25 mouse cellular contexts compared by ENCODE assay signal in genomic region chrX:18239572-18239971, GRCm38 (mm10).
DNase-seq lines count a peak whose midpoint lies in the region; ATAC-seq and TF ChIP-seq lines count a peak whose summit lies in the region.
"Had no signal": no experiment of that assay in that cellular context is flagged by ENCODE, and none has a peak within 500 bp of the region (broad histone marks: within the 10 kb centered on the region; RNA-seq: fewer than 3 reads in every experiment).

No protein-coding gene starts in this region.

- ATAC-seq in common myeloid progenitor, adult 5-6 weeks (replicated peaks; ENCODE audit: low read depth, poor library complexity, severe bottlenecking), result peak; percentile 47; the same call in 1 of the 2 replicates
- peak; percentile 58 for ATAC-seq in megakaryocyte progenitor cell, adult 5-6 weeks (replicated peaks; ENCODE audit: poor library complexity)
- no peak for ATAC-seq in midbrain, embryonic 16.5 days
- ATAC-seq: forebrain, embryonic 15.5 days had no signal

- TF ChIP-seq EP300 in CH12.LX (IDR thresholded peaks at IDR 0.05; ENCODE audit: low read length), result no peak

- dilution Hi-C loops in CH12.LX (cut with MboI; ENCODE audit: extremely low pct_ligation_motif_present, extremely low pct_unique_long_range_greater_than_20kb, low sequenced_read_pairs), result no loop called here

- H3K36me3 ChIP-seq in CH12.LX (replicated peaks in 1 of 2; ENCODE audit: control insufficient read depth in 1 of 2, insufficient read depth in 1 of 2, low read length in 1 of 2), result peaks cover 4 to 5% of the 10 kb centered on the region in 2 experiments
- peaks cover 6% of the 10 kb centered on the region; the same call in 1 of the 2 replicates for H3K36me3 ChIP-seq in midbrain, embryonic 16.5 days (ENCODE audit: control insufficient read depth, insufficient read depth, low read length)

- H3K4me1 ChIP-seq in CH12.LX (ENCODE audit: control insufficient read depth in 1 of 2, insufficient read depth in 2 of 2), result no peaks in the 10 kb centered on the region
- no peaks in the 10 kb centered on the region for H3K4me1 ChIP-seq in midbrain, embryonic 16.5 days (ENCODE audit: control insufficient read depth, insufficient read depth, low read length)
- H3K4me1 ChIP-seq: embryonic facial prominence, embryonic 10.5 days; embryonic facial prominence, embryonic 13.5 days; forebrain, embryonic 12.5 days; forebrain, embryonic 15.5 days; hindbrain, embryonic 12.5 days; hindbrain, embryonic 15.5 days had no signal

- TF ChIP-seq CTCF in CH12.LX (conservative IDR thresholded peaks at IDR 0.05 in 1 of 2, IDR thresholded peaks at IDR 0.05 in 1 of 2; ENCODE audit: low read depth in 2 of 2, low read length in 2 of 2), result no peak

- no peak overlapping the region for H3K9ac ChIP-seq in CH12.LX (ENCODE audit: insufficient read depth, low read depth)
- no peak overlapping the region for H3K9ac ChIP-seq in midbrain, embryonic 16.5 days (ENCODE audit: low read depth, low read length)
- H3K9ac ChIP-seq: embryonic facial prominence, embryonic 13.5 days; forebrain, embryonic 12.5 days; forebrain, embryonic 15.5 days; hindbrain, embryonic 12.5 days; hindbrain, embryonic 15.5 days had no signal

- H3K27me3 ChIP-seq in CH12.LX (replicated peaks), result no peaks in the 10 kb centered on the region
- no peaks in the 10 kb centered on the region for H3K27me3 ChIP-seq in midbrain, embryonic 16.5 days (ENCODE audit: control insufficient read depth, insufficient read depth, low read depth, low read length)
- H3K27me3 ChIP-seq: embryonic facial prominence, embryonic 13.5 days; forebrain, embryonic 12.5 days; forebrain, embryonic 15.5 days; hindbrain, embryonic 12.5 days; hindbrain, embryonic 15.5 days had no signal

- in situ Hi-C loops in CH12.LX (cut with MboI; ENCODE audit: low pct_ligation_motif_present, low pct_unique_long_range_greater_than_20kb, low sequenced_read_pairs), result no loop called here

- TF ChIP-seq POLR2A in CH12.LX (IDR thresholded peaks at IDR 0.05; ENCODE audit: low read depth, low read length), result no peak

- 96% methylated on average over 1 of the region's 1 CpGs for WGBS in midbrain, embryonic 16.5 days

- H3K9me3 ChIP-seq in CH12.LX (replicated peaks; ENCODE audit: low read length), result no peaks in the 10 kb centered on the region
- no peaks in the 10 kb centered on the region for H3K9me3 ChIP-seq in midbrain, embryonic 16.5 days (replicated peaks; ENCODE audit: control insufficient read depth, low read length, poor library complexity, severe bottlenecking)
- H3K9me3 ChIP-seq: embryonic facial prominence, embryonic 10.5 days; embryonic facial prominence, embryonic 13.5 days; forebrain, embryonic 12.5 days; forebrain, embryonic 15.5 days; G1E; hindbrain, embryonic 12.5 days; hindbrain, embryonic 15.5 days had no signal

- TF ChIP-seq RAD21 in CH12.LX (IDR thresholded peaks at IDR 0.05; ENCODE audit: low read depth, low read length), result no peak

- H3K27ac ChIP-seq in CH12.LX (ENCODE audit: insufficient read depth, low read depth), result no peak overlapping the region
- no peak overlapping the region for H3K27ac ChIP-seq in midbrain, embryonic 16.5 days (ENCODE audit: low read length)
- H3K27ac ChIP-seq: embryonic facial prominence, embryonic 10.5 days; embryonic facial prominence, embryonic 13.5 days; forebrain, embryonic 12.5 days; forebrain, embryonic 15.5 days; hindbrain, embryonic 12.5 days; hindbrain, embryonic 15.5 days had no signal

- intact Hi-C loops in gastrocnemius, postnatal 14 days (cut with DNase I; ENCODE audit: low total_unique reads), result no loop called here

- H3K79me2 ChIP-seq in CH12.LX (replicated peaks; ENCODE audit: control insufficient read depth, extremely low read depth, insufficient read depth, poor library complexity, severe bottlenecking), result no peaks in the 10 kb centered on the region

- H3K4me3 ChIP-seq in CH12.LX (replicated peaks in 1 of 3; ENCODE audit: low read depth in 2 of 3, low read length in 2 of 3, poor library complexity in 1 of 3), result no peak overlapping the region
- no peak overlapping the region for H3K4me3 ChIP-seq in midbrain, embryonic 16.5 days (ENCODE audit: low read depth, low read length)
- H3K4me3 ChIP-seq: embryonic facial prominence, embryonic 10.5 days; embryonic facial prominence, embryonic 13.5 days; erythroblast, embryonic 14.5 days; forebrain, embryonic 12.5 days; forebrain, embryonic 15.5 days; hindbrain, embryonic 12.5 days; hindbrain, embryonic 15.5 days had no signal

- H3K4me2 ChIP-seq in CH12.LX (ENCODE audit: insufficient read depth, low read depth, poor library complexity, severe bottlenecking), result no peak overlapping the region
- H3K4me2 ChIP-seq in midbrain, embryonic 16.5 days (ENCODE audit: low read length), result no peak overlapping the region
- H3K4me2 ChIP-seq: embryonic facial prominence, embryonic 13.5 days; forebrain, embryonic 12.5 days; forebrain, embryonic 15.5 days; heart, embryonic 11.5 days; hindbrain, embryonic 12.5 days; hindbrain, embryonic 15.5 days had no signal

- DNase-seq in A20 (ENCODE audit: low read depth, low spot score) (peak; percentile 33), CH12.LX (ENCODE audit: extremely low read depth) (peak; percentile 3)
- no peak for DNase-seq in layer of hippocampus, postnatal 25 days (ENCODE audit: extremely low spot score in 1 of 2, low spot score in 1 of 2)
- DNase-seq in T-cell, adult 2 months (ENCODE audit: low spot score), result no peak
- DNase-seq in gastrocnemius, postnatal 14 days, result no peak
- DNase-seq: adrenal gland, adult 2 months; adrenal gland, postnatal 25 days; cerebellum, adult 18-20 months; cerebellum, adult 9-10 months; cerebellum, postnatal 14 days; embryo, embryonic 11 days; gastrocnemius, postnatal 36 days; heart, adult 11 months had no signal

TF ChIP-seq in CH12.LX, 34 proteins besides CTCF, POLR2A, EP300 and RAD21:
- TF ChIP-seq IRF4 (IDR thresholded peaks at IDR 0.05; ENCODE audit: low read depth, low read length) (no peak), POLR2AphosphoS2 (IDR thresholded peaks at IDR 0.05; ENCODE audit: low read depth, low read length) (no peak)

Comparison
In these comparisons a context has a peak if more than half of its experiments do, and no peak if none do; other contexts are left out.
1. DNase-seq: peak in A20 (single experiment) and CH12.LX (single experiment); none in layer of hippocampus, postnatal 25 days (0 of 2), T-cell, adult 2 months (single experiment) and gastrocnemius, postnatal 14 days (single experiment).